8 mouse cellular contexts compared by ENCODE assay signal in genomic region chr11:88459946-88460736, GRCm38 (mm10).
A peak's percentile ranks its signal among the peaks of the same experiment; 100 is the strongest.
DNase-seq lines count a peak whose midpoint lies in the region; ATAC-seq lines count a peak whose summit lies in the region.

No protein-coding gene starts in this region.

- H3K4me2 ChIP-seq in liver, embryonic 11.5 days: no peak overlapping the region
- no peak overlapping the region for H3K4me2 ChIP-seq in limb, embryonic 12.5 days

- no peaks in the 10 kb centered on the region for H3K27me3 ChIP-seq in liver, embryonic 11.5 days (replicated peaks; ENCODE audit: control insufficient read depth, insufficient read depth, low read length)
- H3K27me3 ChIP-seq in limb, embryonic 12.5 days: peaks cover 9% of the 10 kb centered on the region; the same call in 1 of the 2 replicates

- DNase-seq in liver, embryonic 11.5 days (ENCODE audit: low spot score): no peak
- DNase-seq in liver: no peak
- peak; percentile 47 for DNase-seq in heart, postnatal 4 days
- peak; percentile 65 for DNase-seq in retina, postnatal 1 day
- DNase-seq in c-Kit-positive CD71-positive TER-119-positive erythroid progenitor cells, embryonic 14.5 days (ENCODE audit: low spot score): no peak
- DNase-seq in gastrocnemius, postnatal 25 days: no peak
- DNase-seq in left cerebral cortex, adult 8-10 months (ENCODE audit: low spot score in 2 of 2): no peak

- peaks cover 15% of the 10 kb centered on the region for H3K4me1 ChIP-seq in liver, embryonic 11.5 days (replicated peaks; ENCODE audit: control insufficient read depth, insufficient read depth, low read length)
- H3K4me1 ChIP-seq in limb, embryonic 12.5 days (replicated peaks): peaks cover 59% of the 10 kb centered on the region

- no peaks in the 10 kb centered on the region; the same call in 1 of the 2 replicates for H3K36me3 ChIP-seq in liver, embryonic 11.5 days (ENCODE audit: control insufficient read depth, insufficient read depth, low read length)
- peaks cover 3% of the 10 kb centered on the region; the same call in 1 of the 2 replicates for H3K36me3 ChIP-seq in limb, embryonic 12.5 days

- no peak overlapping the region for H3K4me3 ChIP-seq in liver, embryonic 11.5 days (ENCODE audit: low read depth, low read length)
- H3K4me3 ChIP-seq in limb, embryonic 12.5 days (replicated peaks): no peak overlapping the region

- H3K9ac ChIP-seq in liver, embryonic 11.5 days (ENCODE audit: low read depth, low read length): no peak overlapping the region
- no peak overlapping the region for H3K9ac ChIP-seq in limb, embryonic 12.5 days (replicated peaks)

- no peaks in the 10 kb centered on the region for H3K9me3 ChIP-seq in liver, embryonic 11.5 days (ENCODE audit: control insufficient read depth, low read length)
- no peaks in the 10 kb centered on the region for H3K9me3 ChIP-seq in limb, embryonic 12.5 days

- WGBS in liver, embryonic 11.5 days: 67% methylated on average over 19 of the region's 19 CpGs
- WGBS in limb, embryonic 12.5 days: 24% methylated on average over 19 of the region's 19 CpGs

- ATAC-seq in liver, embryonic 11.5 days (replicated peaks; ENCODE audit: low FRiP score): no peak
- ATAC-seq in limb, embryonic 12.5 days (ENCODE audit: insufficient number of reproducible peaks, insufficient read depth, low FRiP score, low TSS enrichment, low read depth): no peak

- H3K27ac ChIP-seq in liver, embryonic 11.5 days (ENCODE audit: low read depth, low read length): 0 out of 2 replicates have a peak overlapping the region, but pooled peaks have one; percentile 19
- H3K27ac ChIP-seq in limb, embryonic 12.5 days: 0 out of 2 replicates have a peak overlapping the region, but pooled peaks have one; percentile 12

Comparison
In these comparisons a context has a peak if more than half of its experiments do, and no peak if none do; other contexts are left out.
1. DNase-seq: peak in heart, postnatal 4 days (single experiment) and retina, postnatal 1 day (single experiment); none in liver, embryonic 11.5 days (single experiment), liver (single experiment), c-Kit-positive CD71-positive TER-119-positive erythroid progenitor cells, embryonic 14.5 days (single experiment), gastrocnemius, postnatal 25 days (single experiment) and left cerebral cortex, adult 8-10 months (0 of 2).